ENCODE assay signal across 9 mouse cellular contexts in the genomic region with DNA sequence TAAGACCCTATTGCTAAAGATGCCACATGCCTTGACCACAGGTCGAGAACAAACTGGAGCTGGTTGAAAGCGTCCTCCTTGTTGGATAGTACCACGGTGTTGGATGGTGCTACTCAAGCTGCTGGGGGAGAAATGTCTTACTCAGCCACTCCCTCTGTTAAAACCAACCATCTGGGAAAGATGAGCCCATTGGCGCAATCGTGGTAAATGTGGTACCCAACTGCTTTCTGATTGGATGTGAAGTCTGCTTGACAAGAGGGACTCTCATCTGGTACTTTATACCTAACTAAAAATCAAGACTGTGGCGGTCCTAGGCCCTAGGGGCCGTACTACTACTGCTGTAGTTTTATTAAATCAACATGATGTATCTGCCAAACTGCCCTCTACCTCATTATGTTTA. TPM values are rescaled to one million over a fixed set of nuclear protein-coding genes. Genes with fewer than 3 reads are reported as not detected.
DNase-seq lines count a peak whose midpoint lies in the region; ATAC-seq and TF ChIP-seq lines count a peak whose summit lies in the region.
"Had no signal": no experiment of that assay in that cellular context is flagged by ENCODE, and none has a peak within 500 bp of the region (broad histone marks: within the 10 kb centered on the region; RNA-seq: fewer than 3 reads in every experiment).

No protein-coding gene starts in this region.

- TF ChIP-seq CTCF in bone marrow, adult 2 months (IDR thresholded peaks at IDR 0.05; ENCODE audit: control insufficient read depth, insufficient read depth, low read length), result no peak

- no peak for DNase-seq in kidney, postnatal 4 days
- no peak for DNase-seq in hindbrain, embryonic 14.5 days (ENCODE audit: low spot score)
- DNase-seq in left cerebral cortex, postnatal 36 days (ENCODE audit: low spot score in 2 of 2), result no peak
- no peak for DNase-seq in right cerebral cortex, postnatal 25 days
- DNase-seq in layer of hippocampus, postnatal 14 days (ENCODE audit: low spot score in 2 of 2), result no peak

- peak overlapping the region; percentile 85 for H3K4me3 ChIP-seq in kidney, embryonic 16.5 days (ENCODE audit: low read length)
- H3K4me3 ChIP-seq in bone marrow, adult 2 months (replicated peaks; ENCODE audit: control insufficient read depth, low read depth, low read length), result peak overlapping the region; percentile 98
- peak overlapping the region; percentile 60 for H3K4me3 ChIP-seq in hindbrain, embryonic 14.5 days (replicated peaks; ENCODE audit: low read length)
- peak overlapping the region; percentile 72; the same call in 1 of the 2 replicates for H3K4me3 ChIP-seq in midbrain, embryonic 16.5 days (ENCODE audit: low read depth, low read length)

- no peak for TF ChIP-seq POLR2A in bone marrow, adult 2 months (IDR thresholded peaks at IDR 0.05; ENCODE audit: borderline replicate concordance, control insufficient read depth, low read depth, low read length)

- H3K9ac ChIP-seq in kidney, embryonic 16.5 days (replicated peaks; ENCODE audit: low read length), result peak overlapping the region; percentile 80
- H3K9ac ChIP-seq in hindbrain, embryonic 14.5 days, result peak overlapping the region; percentile 77
- H3K9ac ChIP-seq in midbrain, embryonic 16.5 days (ENCODE audit: low read depth, low read length), result no peak overlapping the region

- peaks cover 9% of the 10 kb centered on the region; the same call in 1 of the 2 replicates for H3K36me3 ChIP-seq in kidney, embryonic 16.5 days (ENCODE audit: insufficient read depth, low read length)
- peaks cover 6% of the 10 kb centered on the region for H3K36me3 ChIP-seq in hindbrain, embryonic 14.5 days (replicated peaks; ENCODE audit: control insufficient read depth, insufficient read depth)
- peaks cover 5% of the 10 kb centered on the region; the same call in 1 of the 2 replicates for H3K36me3 ChIP-seq in midbrain, embryonic 16.5 days (ENCODE audit: control insufficient read depth, insufficient read depth, low read length)

- no peak overlapping the region for H3K27ac ChIP-seq in kidney, embryonic 16.5 days (ENCODE audit: low read length)
- no peak overlapping the region for H3K27ac ChIP-seq in bone marrow, adult 2 months (ENCODE audit: control insufficient read depth, insufficient read depth, low read depth, low read length, poor library complexity)
- no peak overlapping the region for H3K27ac ChIP-seq in hindbrain, embryonic 14.5 days
- no peak overlapping the region for H3K27ac ChIP-seq in midbrain, embryonic 16.5 days (ENCODE audit: low read length)

- H3K4me1 ChIP-seq in kidney, embryonic 16.5 days (ENCODE audit: insufficient read depth, low read length), result peaks cover 11% of the 10 kb centered on the region
- H3K4me1 ChIP-seq in bone marrow, adult 2 months (ENCODE audit: control insufficient read depth, insufficient read depth, low read length), result peaks cover 1% of the 10 kb centered on the region; the same call in 1 of the 2 replicates
- H3K4me1 ChIP-seq in hindbrain, embryonic 14.5 days (replicated peaks; ENCODE audit: control insufficient read depth, insufficient read depth, low read length), result peaks cover 17% of the 10 kb centered on the region
- H3K4me1 ChIP-seq in midbrain, embryonic 16.5 days (ENCODE audit: control insufficient read depth, insufficient read depth, low read length), result peaks cover 20% of the 10 kb centered on the region

- WGBS in kidney, embryonic 16.5 days, result 87% methylated on average over 7 of the region's 7 CpGs
- 71% methylated on average over 7 of the region's 7 CpGs for WGBS in bone marrow, adult 2 months
- WGBS in hindbrain, embryonic 14.5 days, result 84% methylated on average over 7 of the region's 7 CpGs
- WGBS in midbrain, embryonic 16.5 days, result 88% methylated on average over 7 of the region's 7 CpGs

- H3K4me2 ChIP-seq in kidney, embryonic 16.5 days (replicated peaks; ENCODE audit: low read depth, low read length), result peak overlapping the region; percentile 63
- H3K4me2 ChIP-seq in hindbrain, embryonic 14.5 days (replicated peaks), result peak overlapping the region; percentile 86
- H3K4me2 ChIP-seq in midbrain, embryonic 16.5 days (ENCODE audit: low read length), result peak overlapping the region; percentile 91

- H3K27me3 ChIP-seq in kidney, embryonic 16.5 days (ENCODE audit: insufficient read depth, low read length), result no peaks in the 10 kb centered on the region
- H3K27me3 ChIP-seq in hindbrain, embryonic 14.5 days (ENCODE audit: control insufficient read depth, insufficient read depth, low read length), result no peaks in the 10 kb centered on the region
- H3K27me3 ChIP-seq in midbrain, embryonic 16.5 days (ENCODE audit: control insufficient read depth, insufficient read depth, low read depth, low read length), result no peaks in the 10 kb centered on the region

- ATAC-seq in kidney, embryonic 16.5 days (ENCODE audit: low FRiP score, low TSS enrichment), result no peak
- no peak for ATAC-seq in hindbrain, embryonic 14.5 days (ENCODE audit: low FRiP score)
- ATAC-seq in midbrain, embryonic 16.5 days, result no peak; the same call in 1 of the 2 replicates

- H3K9me3 ChIP-seq in kidney, embryonic 16.5 days (ENCODE audit: low read length), result no peaks in the 10 kb centered on the region
- H3K9me3 ChIP-seq in hindbrain, embryonic 14.5 days (ENCODE audit: control insufficient read depth, low read length), result no peaks in the 10 kb centered on the region
- H3K9me3 ChIP-seq in midbrain, embryonic 16.5 days (replicated peaks; ENCODE audit: control insufficient read depth, low read length, poor library complexity, severe bottlenecking), result no peaks in the 10 kb centered on the region

- intact Hi-C loops in left cerebral cortex, postnatal 36 days (cut with DNase I), result no loop called here

RNA-seq across cellular contexts. Expression of a gene that starts 1.0 kb away (rescaled TPM):
- polyA plus RNA-seq in kidney, embryonic 16.5 days (2015; fragmentation: Nextera tagmentation; extraction: Ambion mirVana), result 23.9 and 27.4 TPM in 2 replicates
- polyA plus RNA-seq in bone marrow, adult 2 months (2011; ENCODE audit: insufficient read depth, insufficient read length, low replicate concordance, missing spikeins), result 14.1 and 15.3 TPM in 2 replicates
- polyA plus RNA-seq in hindbrain, embryonic 14.5 days (2014; fragmentation: Nextera tagmentation; extraction: Ambion mirVana), result 12.5 and 13.7 TPM in 2 replicates
- polyA plus RNA-seq in midbrain, embryonic 16.5 days (2015; fragmentation: Nextera tagmentation; extraction: Ambion mirVana), result 13.8 and 14.0 TPM in 2 replicates
- 10 to 100 TPM in 1 of 2 experiments, 1 to 10 TPM in 1; 9.1 to 10.5 TPM for total RNA-seq in left cerebral cortex, postnatal 36 days (2021)
- total RNA-seq in layer of hippocampus, postnatal 14 days (2021), result 10 to 100 TPM in 1 of 2 experiments, 1 to 10 TPM in 1; 9.7 to 14.2 TPM

RNA-seq across cellular contexts. Expression of a gene that starts 1.1 kb away (rescaled TPM):
- 228 and 234 TPM in 2 replicates for polyA plus RNA-seq in kidney, embryonic 16.5 days (2015; fragmentation: Nextera tagmentation; extraction: Ambion mirVana)
- 73.9 and 94.1 TPM in 2 replicates for polyA plus RNA-seq in bone marrow, adult 2 months (2011; ENCODE audit: insufficient read depth, insufficient read length, low replicate concordance, missing spikeins)
- polyA plus RNA-seq in hindbrain, embryonic 14.5 days (2014; fragmentation: Nextera tagmentation; extraction: Ambion mirVana), result 259 and 310 TPM in 2 replicates
- 229 and 231 TPM in 2 replicates for polyA plus RNA-seq in midbrain, embryonic 16.5 days (2015; fragmentation: Nextera tagmentation; extraction: Ambion mirVana)
- 100 to 1,000 TPM; 125 to 137 TPM for total RNA-seq in left cerebral cortex, postnatal 36 days (2021)
- 100 to 1,000 TPM; 141 to 142 TPM for total RNA-seq in layer of hippocampus, postnatal 14 days (2021)

RNA-seq across cellular contexts. Expression of a gene that starts 17.7 kb away (rescaled TPM):
- 9.6 and 9.7 TPM in 2 replicates for polyA plus RNA-seq in kidney, embryonic 16.5 days (2015; fragmentation: Nextera tagmentation; extraction: Ambion mirVana)
- polyA plus RNA-seq in bone marrow, adult 2 months (2011; ENCODE audit: insufficient read depth, insufficient read length, low replicate concordance, missing spikeins), result 4.0 TPM in 1 of 2 replicates, not detected in the other
- polyA plus RNA-seq in hindbrain, embryonic 14.5 days (2014; fragmentation: Nextera tagmentation; extraction: Ambion mirVana), result 7.9 and 9.0 TPM in 2 replicates
- 8.6 and 8.8 TPM in 2 replicates for polyA plus RNA-seq in midbrain, embryonic 16.5 days (2015; fragmentation: Nextera tagmentation; extraction: Ambion mirVana)
- total RNA-seq in left cerebral cortex, postnatal 36 days (2021), result 1 to 10 TPM; 8.0 to 9.9 TPM
- total RNA-seq in layer of hippocampus, postnatal 14 days (2021), result 1 to 10 TPM; 4.8 to 7.2 TPM

RNA-seq across cellular contexts. Expression of a gene that starts 23.0 kb away (rescaled TPM):
- 6.4 and 6.9 TPM in 2 replicates for polyA plus RNA-seq in kidney, embryonic 16.5 days (2015; fragmentation: Nextera tagmentation; extraction: Ambion mirVana)
- 0.95 and 3.6 TPM in 2 replicates for polyA plus RNA-seq in bone marrow, adult 2 months (2011; ENCODE audit: insufficient read depth, insufficient read length, low replicate concordance, missing spikeins)
- polyA plus RNA-seq in hindbrain, embryonic 14.5 days (2014; fragmentation: Nextera tagmentation; extraction: Ambion mirVana), result 14.4 and 14.9 TPM in 2 replicates
- polyA plus RNA-seq in midbrain, embryonic 16.5 days (2015; fragmentation: Nextera tagmentation; extraction: Ambion mirVana), result 17.0 and 23.4 TPM in 2 replicates
- 10 to 100 TPM; 16.2 to 25.2 TPM for total RNA-seq in left cerebral cortex, postnatal 36 days (2021)
- 10 to 100 TPM; 16.0 to 20.2 TPM for total RNA-seq in layer of hippocampus, postnatal 14 days (2021)

RNA-seq across cellular contexts. Expression of a gene that starts 27.1 kb away (rescaled TPM):
- polyA plus RNA-seq in kidney, embryonic 16.5 days (2015; fragmentation: Nextera tagmentation; extraction: Ambion mirVana), result not detected in 2 replicates
- polyA plus RNA-seq in bone marrow, adult 2 months (2011; ENCODE audit: insufficient read depth, insufficient read length, low replicate concordance, missing spikeins), result not detected in 2 replicates
- not detected in 2 replicates for polyA plus RNA-seq in hindbrain, embryonic 14.5 days (2014; fragmentation: Nextera tagmentation; extraction: Ambion mirVana)
- not detected in 2 replicates for polyA plus RNA-seq in midbrain, embryonic 16.5 days (2015; fragmentation: Nextera tagmentation; extraction: Ambion mirVana)
- not detected for total RNA-seq in left cerebral cortex, postnatal 36 days (2021)
- total RNA-seq in layer of hippocampus, postnatal 14 days (2021), result not detected
- polyA plus RNA-seq: brain, embryonic 14.5 days had no signal
